Mouse (Mus musculus): ENCODE results near the gene Serp2. TPM values are rescaled to one million over a fixed set of nuclear protein-coding genes. Genes with fewer than 3 reads are reported as not detected.

The Serp2 gene
- total RNA-seq, 1 experiment: 3.5 TPM

DNA sequence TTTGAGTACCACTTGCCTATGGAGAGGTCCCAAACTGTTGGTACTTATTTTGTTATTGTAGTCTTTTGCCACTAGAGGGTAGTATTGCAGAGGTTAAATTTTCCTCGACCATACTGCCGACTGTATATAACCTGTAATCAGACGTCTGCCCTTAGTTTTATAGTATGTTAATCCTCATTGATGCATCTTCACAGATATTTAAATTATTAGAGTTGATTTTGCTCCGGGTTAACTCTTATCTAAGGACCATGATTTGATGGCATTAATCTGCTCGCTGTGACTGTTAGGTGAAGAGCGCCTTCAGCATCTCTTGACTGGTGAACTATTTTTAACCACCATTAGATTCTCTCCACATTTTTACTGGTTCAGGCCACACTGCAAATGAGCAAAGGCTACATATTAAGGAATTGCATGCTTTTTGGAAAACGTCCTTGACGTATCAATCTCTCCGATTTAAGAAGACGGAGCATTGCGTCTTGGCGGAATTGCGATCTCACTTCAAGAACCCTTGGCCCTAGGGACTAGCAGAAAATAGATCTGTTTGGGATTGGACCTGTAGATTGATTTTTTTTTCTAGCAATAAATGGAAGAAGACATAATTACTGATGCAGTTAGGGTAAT, 53.3 kb downstream of the Serp2 start:
- no peak for DNase-seq (ENCODE audit: low read depth, low spot score)
- peak overlapping the region; percentile 13 to 94; a peak in 2 of 4 replicates for H3K4me3 ChIP-seq (ENCODE audit: insufficient read depth in 1 of 2, low read depth in 1 of 2, low read length in 2 of 2, poor library complexity in 1 of 2, severe bottlenecking in 1 of 2)
- H3K9me3 ChIP-seq (ENCODE audit: control insufficient read depth, insufficient read depth, low read depth, low read length): no peaks in the 10 kb centered on the region
- peaks cover 0 to 1% of the 10 kb centered on the region in 2 experiments; a peak in 2 of 4 replicates for H3K4me1 ChIP-seq (ENCODE audit: control insufficient read depth in 2 of 2, insufficient read depth in 2 of 2, low read length in 2 of 2, poor library complexity in 1 of 2)
- in situ Hi-C loops (cut with MboI; ENCODE audit: low sequenced_read_pairs in 2 of 2, unreplicated experiment in 2 of 2): loop anchor here (10.0 to 25.0 kb wide), 3 partner anchors 371 to 501 kb away; no protein-coding TSS in a partner anchor
- no peak overlapping the region; the same call in 1 of the 2 replicates for H3K27ac ChIP-seq (ENCODE audit: insufficient read depth, low read depth, low read length, poor library complexity, severe bottlenecking)
- H3K36me3 ChIP-seq (ENCODE audit: control insufficient read depth, insufficient read depth, low read length, poor library complexity, severe bottlenecking): peaks cover 19% of the 10 kb centered on the region
- TF ChIP-seq HCFC1 (IDR thresholded peaks at IDR 0.05; ENCODE audit: borderline replicate concordance, insufficient read depth, low read length): no peak
- peak; percentile 91 for TF ChIP-seq ZC3H11A (IDR thresholded peaks at IDR 0.05; ENCODE audit: borderline replicate concordance, low read depth, low read length)
- TF ChIP-seq CHD2 (IDR thresholded peaks at IDR 0.05; ENCODE audit: low read depth, low read length): no peak
- TF ChIP-seq ZNF384 (IDR thresholded peaks at IDR 0.05; ENCODE audit: low read depth, low read length): no peak
- no peak for TF ChIP-seq MAFK (IDR thresholded peaks at IDR 0.05; ENCODE audit: insufficient read depth, low read depth, low read length)
- no peak overlapping the region for H3K9ac ChIP-seq (ENCODE audit: insufficient read depth, low read depth, low read length, poor library complexity, severe bottlenecking)

DNA sequence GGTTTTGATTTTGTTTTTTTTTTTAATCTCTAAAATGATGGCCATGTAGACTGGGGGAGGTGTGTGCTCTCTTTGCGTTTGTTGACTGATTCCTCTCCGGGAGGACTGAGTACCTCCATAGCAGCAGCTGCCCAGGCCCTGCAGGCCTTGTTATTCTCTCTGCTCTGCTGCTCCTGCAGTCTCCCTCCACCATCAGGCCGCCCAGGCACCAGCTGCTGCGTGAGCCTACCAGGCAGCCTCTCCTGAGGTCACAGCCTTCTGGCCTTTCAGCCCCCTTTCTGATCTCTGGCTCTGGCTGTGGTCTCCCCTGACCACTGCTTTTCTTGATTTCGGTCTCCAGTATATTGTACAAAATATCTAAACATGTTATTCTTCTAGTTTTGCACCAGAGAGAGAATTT, 56.7 kb downstream of the Serp2 start:
- H3K9ac ChIP-seq (ENCODE audit: insufficient read depth, low read depth, low read length, poor library complexity, severe bottlenecking): no peak overlapping the region
- H3K36me3 ChIP-seq (ENCODE audit: control insufficient read depth, insufficient read depth, low read length, poor library complexity, severe bottlenecking): no peaks in the 10 kb centered on the region
- H3K4me3 ChIP-seq (ENCODE audit: insufficient read depth in 1 of 2, low read depth in 1 of 2, low read length in 2 of 2, poor library complexity in 1 of 2, severe bottlenecking in 1 of 2): no peak overlapping the region
- no peak overlapping the region for H3K27ac ChIP-seq (ENCODE audit: insufficient read depth, low read depth, low read length, poor library complexity, severe bottlenecking)
- in situ Hi-C loops (cut with MboI; ENCODE audit: low sequenced_read_pairs in 2 of 2, unreplicated experiment in 2 of 2): loop anchor here (10.0 to 25.0 kb wide), 3 partner anchors 375 to 505 kb away; no protein-coding TSS in a partner anchor
- H3K9me3 ChIP-seq (ENCODE audit: control insufficient read depth, insufficient read depth, low read depth, low read length): no peaks in the 10 kb centered on the region
- TF ChIP-seq ZNF384 (IDR thresholded peaks at IDR 0.05; ENCODE audit: low read depth, low read length) (no peak), ZC3H11A (IDR thresholded peaks at IDR 0.05; ENCODE audit: borderline replicate concordance, low read depth, low read length) (no peak), HCFC1 (IDR thresholded peaks at IDR 0.05; ENCODE audit: borderline replicate concordance, insufficient read depth, low read length) (no peak), CHD2 (IDR thresholded peaks at IDR 0.05; ENCODE audit: low read depth, low read length) (no peak), MAFK (IDR thresholded peaks at IDR 0.05; ENCODE audit: insufficient read depth, low read depth, low read length) (no peak)
- H3K4me1 ChIP-seq (ENCODE audit: control insufficient read depth in 2 of 2, insufficient read depth in 2 of 2, low read length in 2 of 2, poor library complexity in 1 of 2): peaks cover 3 to 8% of the 10 kb centered on the region in 2 experiments; a peak in 2 of 4 replicates
- DNase-seq (ENCODE audit: low read depth, low spot score): no peak

GRCm38 (mm10) chr14:76499492-76499891, 57.2 kb downstream of the Serp2 start:
- no peak for TF ChIP-seq ZC3H11A (IDR thresholded peaks at IDR 0.05; ENCODE audit: borderline replicate concordance, low read depth, low read length)
- no peak for TF ChIP-seq ZNF384 (IDR thresholded peaks at IDR 0.05; ENCODE audit: low read depth, low read length)
- no peak for TF ChIP-seq CHD2 (IDR thresholded peaks at IDR 0.05; ENCODE audit: low read depth, low read length)
- TF ChIP-seq MAFK (IDR thresholded peaks at IDR 0.05; ENCODE audit: insufficient read depth, low read depth, low read length): no peak
- no peak for TF ChIP-seq HCFC1 (IDR thresholded peaks at IDR 0.05; ENCODE audit: borderline replicate concordance, insufficient read depth, low read length)
- in situ Hi-C loops (cut with MboI; ENCODE audit: low sequenced_read_pairs in 2 of 2, unreplicated experiment in 2 of 2): no loop called here
- Histone ChIP-seq H3K9ac (ENCODE audit: insufficient read depth, low read depth, low read length, poor library complexity, severe bottlenecking) (no peak overlapping the region), H3K36me3 (ENCODE audit: control insufficient read depth, insufficient read depth, low read length, poor library complexity, severe bottlenecking) (no peaks in the 10 kb centered on the region), H3K9me3 (ENCODE audit: control insufficient read depth, insufficient read depth, low read depth, low read length) (no peaks in the 10 kb centered on the region), H3K4me3 (ENCODE audit: insufficient read depth in 1 of 2, low read depth in 1 of 2, low read length in 2 of 2, poor library complexity in 1 of 2, severe bottlenecking in 1 of 2) (no peak overlapping the region), H3K27ac (ENCODE audit: insufficient read depth, low read depth, low read length, poor library complexity, severe bottlenecking) (no peak overlapping the region), H3K4me1 (ENCODE audit: control insufficient read depth in 2 of 2, insufficient read depth in 2 of 2, low read length in 2 of 2, poor library complexity in 1 of 2) (peaks cover 3 to 14% of the 10 kb centered on the region in 2 experiments; a peak in 2 of 4 replicates)
- DNase-seq (ENCODE audit: low read depth, low spot score): no peak

- Histone ChIP-seq H3K9me3 (ENCODE audit: control insufficient read depth, insufficient read depth, low read depth, low read length) (no peaks in the 10 kb centered on the region), H3K36me3 (ENCODE audit: control insufficient read depth, insufficient read depth, low read length, poor library complexity, severe bottlenecking) (no peaks in the 10 kb centered on the region), H3K4me3 (ENCODE audit: insufficient read depth in 1 of 2, low read depth in 1 of 2, low read length in 2 of 2, poor library complexity in 1 of 2, severe bottlenecking in 1 of 2) (no peak overlapping the region), H3K4me1 (ENCODE audit: control insufficient read depth in 2 of 2, insufficient read depth in 2 of 2, low read length in 2 of 2, poor library complexity in 1 of 2) (peaks cover 8 to 14% of the 10 kb centered on the region in 2 experiments; a peak in 2 of 4 replicates), H3K27ac (ENCODE audit: insufficient read depth, low read depth, low read length, poor library complexity, severe bottlenecking) (no peak overlapping the region), H3K9ac (ENCODE audit: insufficient read depth, low read depth, low read length, poor library complexity, severe bottlenecking) (no peak overlapping the region)
- in situ Hi-C loops (cut with MboI; ENCODE audit: low sequenced_read_pairs in 2 of 2, unreplicated experiment in 2 of 2): no loop called here
- DNase-seq (ENCODE audit: low read depth, low spot score): no peak
- TF ChIP-seq MAFK (IDR thresholded peaks at IDR 0.05; ENCODE audit: insufficient read depth, low read depth, low read length) (no peak), CHD2 (IDR thresholded peaks at IDR 0.05; ENCODE audit: low read depth, low read length) (no peak), ZNF384 (IDR thresholded peaks at IDR 0.05; ENCODE audit: low read depth, low read length) (no peak), ZC3H11A (IDR thresholded peaks at IDR 0.05; ENCODE audit: borderline replicate concordance, low read depth, low read length) (no peak), HCFC1 (IDR thresholded peaks at IDR 0.05; ENCODE audit: borderline replicate concordance, insufficient read depth, low read length) (no peak)
These were observed 58.5 kb downstream of the Serp2 start for GRCm38 (mm10) chr14:76498210-76498609.

All from ES-E14 (cell line).